Mouse (Mus musculus): ENCODE data around the gene Myo9b. TPM values are rescaled to one million over a fixed set of nuclear protein-coding genes. Genes with fewer than 3 reads are reported as not detected.

Myo9b gene
- polyA plus RNA-seq, 1 experiment from 2014 or later = 19.9 TPM

- no peak for ATAC-seq
- Histone ChIP-seq H3K4me2 (replicated peaks) (peak within 1 kb of the TSS; percentile 95), H3K36me3 (peaks cover 17% of the 10 kb centered on the region), H3K9ac (replicated peaks) (no peak within 1 kb of the TSS), H3K4me3 (replicated peaks) (peak within 1 kb of the TSS; percentile 86), H3K9me3 (no peaks in the 10 kb centered on the region), H3K27me3 (no peaks in the 10 kb centered on the region), H3K27ac (peak within 1 kb of the TSS; percentile 41), H3K4me1 (replicated peaks) (peaks cover 14% of the 10 kb centered on the region)
- 93% methylated on average over 9 of the region's 9 CpGs for WGBS
Observed at GRCm38 (mm10) chr8:71395629-71396028, 123.1 kb downstream of the Myo9b start, which contains the start of gene Ushbp1. TSS of gene Ushbp1 (minus strand) at chr8:71395802.

GRCm38 (mm10) chr8:71396639-71397305, 124.3 kb downstream of the Myo9b start, which contains the start of gene Babam1:
TSS of gene Babam1 (plus strand) at chr8:71396861.
- peak within 1 kb of the TSS; percentile 95 for H3K4me2 ChIP-seq (replicated peaks)
- peaks cover 17% of the 10 kb centered on the region for H3K36me3 ChIP-seq
- no peaks in the 10 kb centered on the region for H3K9me3 ChIP-seq
- peaks cover 14% of the 10 kb centered on the region for H3K4me1 ChIP-seq (replicated peaks)
- peak within 1 kb of the TSS; percentile 86 for H3K4me3 ChIP-seq (replicated peaks)
- H3K27me3 ChIP-seq = no peaks in the 10 kb centered on the region
- H3K9ac ChIP-seq (replicated peaks) = peak within 1 kb of the TSS; percentile 84
- under 1% methylated on average over 34 of the region's 34 CpGs for WGBS
- peak; percentile 98 for ATAC-seq
- H3K27ac ChIP-seq = peak within 1 kb of the TSS; percentile 56

- Histone ChIP-seq H3K9me3 (no peaks in the 10 kb centered on the region), H3K36me3 (peaks cover 17% of the 10 kb centered on the region), H3K4me1 (replicated peaks) (peaks cover 14% of the 10 kb centered on the region), H3K9ac (replicated peaks) (peak overlapping the region; percentile 84; the same call in 1 of the 2 replicates), H3K27ac (no peak overlapping the region), H3K27me3 (no peaks in the 10 kb centered on the region), H3K4me2 (replicated peaks) (peak overlapping the region; percentile 95), H3K4me3 (replicated peaks) (peak overlapping the region; percentile 86)
- WGBS = 84% methylated on average over 12 of the region's 12 CpGs
- ATAC-seq = no peak
Observed at GRCm38 (mm10) chr8:71397701-71398100, 125.2 kb downstream of the Myo9b start.

GRCm38 (mm10) chr8:71400826-71401225, 128.3 kb downstream of the Myo9b start:
- no peak for ATAC-seq
- WGBS = 96% methylated on average over 2 of the region's 2 CpGs
- peaks cover 21% of the 10 kb centered on the region for H3K4me1 ChIP-seq (replicated peaks)

GRCm38 (mm10) chr8:71401454-71401853, 128.9 kb downstream of the Myo9b start:
- no peak for ATAC-seq
- no peaks in the 10 kb centered on the region for H3K27me3 ChIP-seq
- H3K9ac ChIP-seq (replicated peaks) = no peak overlapping the region
- no peak overlapping the region for H3K4me2 ChIP-seq (replicated peaks)
- no peak overlapping the region for H3K27ac ChIP-seq
- H3K4me1 ChIP-seq (replicated peaks) = peaks cover 23% of the 10 kb centered on the region
- H3K4me3 ChIP-seq (replicated peaks) = no peak overlapping the region
- H3K9me3 ChIP-seq = no peaks in the 10 kb centered on the region
- peaks cover 31% of the 10 kb centered on the region for H3K36me3 ChIP-seq

More at GRCm38 (mm10) chr8:71400826-71401225, 128.3 kb downstream of the Myo9b start:
- H3K4me2 ChIP-seq (replicated peaks) = no peak overlapping the region
- H3K27me3 ChIP-seq = no peaks in the 10 kb centered on the region
- H3K27ac ChIP-seq = no peak overlapping the region
- peaks cover 31% of the 10 kb centered on the region for H3K36me3 ChIP-seq
- no peak overlapping the region for H3K4me3 ChIP-seq (replicated peaks)
- H3K9me3 ChIP-seq = no peaks in the 10 kb centered on the region
- H3K9ac ChIP-seq (replicated peaks) = no peak overlapping the region

GRCm38 (mm10) chr8:71402446-71402964, 130.0 kb downstream of the Myo9b start:
- H3K9me3 ChIP-seq = no peaks in the 10 kb centered on the region
- WGBS = 86% methylated on average over 9 of the region's 9 CpGs
- H3K4me3 ChIP-seq (replicated peaks) = no peak overlapping the region
- peaks cover 31% of the 10 kb centered on the region for H3K36me3 ChIP-seq
- peaks cover 28% of the 10 kb centered on the region for H3K4me1 ChIP-seq (replicated peaks)
- no peak overlapping the region for H3K9ac ChIP-seq (replicated peaks)
- no peak overlapping the region for H3K27ac ChIP-seq
- no peak for ATAC-seq
- no peaks in the 10 kb centered on the region for H3K27me3 ChIP-seq
- H3K4me2 ChIP-seq (replicated peaks) = no peak overlapping the region

- 89% methylated on average over 6 of the region's 6 CpGs for WGBS
- Histone ChIP-seq H3K9ac (replicated peaks) (no peak overlapping the region), H3K9me3 (no peaks in the 10 kb centered on the region), H3K27me3 (no peaks in the 10 kb centered on the region), H3K4me3 (replicated peaks) (no peak overlapping the region), H3K4me1 (replicated peaks) (peaks cover 26% of the 10 kb centered on the region), H3K4me2 (replicated peaks) (no peak overlapping the region), H3K27ac (no peak overlapping the region), H3K36me3 (peaks cover 32% of the 10 kb centered on the region)
- no peak for ATAC-seq
Observed at GRCm38 (mm10) chr8:71403107-71403885, 130.8 kb downstream of the Myo9b start.

- no peak overlapping the region for H3K4me3 ChIP-seq (replicated peaks)
- no peak overlapping the region for H3K27ac ChIP-seq
- H3K9me3 ChIP-seq = no peaks in the 10 kb centered on the region
- no peak overlapping the region for H3K9ac ChIP-seq (replicated peaks)
- no peak overlapping the region for H3K4me2 ChIP-seq (replicated peaks)
- ATAC-seq = no peak
- peaks cover 30% of the 10 kb centered on the region for H3K36me3 ChIP-seq
- WGBS = 91% methylated on average over 8 of the region's 8 CpGs
- H3K27me3 ChIP-seq = no peaks in the 10 kb centered on the region
- peaks cover 26% of the 10 kb centered on the region for H3K4me1 ChIP-seq (replicated peaks)
Observed at GRCm38 (mm10) chr8:71404011-71404410, 131.5 kb downstream of the Myo9b start.

GRCm38 (mm10) chr8:71404951-71405351, 132.4 kb downstream of the Myo9b start:
- 87% methylated on average over 9 of the region's 9 CpGs for WGBS
- H3K9ac ChIP-seq (replicated peaks) = no peak overlapping the region
- peaks cover 23% of the 10 kb centered on the region; the same call in 1 of the 2 replicates for H3K36me3 ChIP-seq
- H3K27ac ChIP-seq = no peak overlapping the region
- H3K9me3 ChIP-seq = no peaks in the 10 kb centered on the region
- peak overlapping the region; percentile 53; the same call in 1 of the 2 replicates for H3K4me3 ChIP-seq (replicated peaks)
- no peak overlapping the region; the same call in 1 of the 2 replicates for H3K4me2 ChIP-seq (replicated peaks)
- no peaks in the 10 kb centered on the region for H3K27me3 ChIP-seq
- H3K4me1 ChIP-seq (replicated peaks) = peaks cover 26% of the 10 kb centered on the region
- no peak for ATAC-seq

- peak; percentile 91 for ATAC-seq
- H3K9ac ChIP-seq (replicated peaks) = peak within 1 kb of the TSS; percentile 60
- peaks cover 22% of the 10 kb centered on the region; the same call in 1 of the 2 replicates for H3K36me3 ChIP-seq
- H3K27ac ChIP-seq = no peak within 1 kb of the TSS
- WGBS = 16% methylated on average over 33 of the region's 33 CpGs
- H3K4me2 ChIP-seq (replicated peaks) = peak within 1 kb of the TSS; percentile 94
- H3K27me3 ChIP-seq = no peaks in the 10 kb centered on the region
- peaks cover 26% of the 10 kb centered on the region for H3K4me1 ChIP-seq (replicated peaks)
- no peaks in the 10 kb centered on the region for H3K9me3 ChIP-seq
- H3K4me3 ChIP-seq (replicated peaks) = peak within 1 kb of the TSS; percentile 53
Observed at GRCm38 (mm10) chr8:71405401-71406098, 133.0 kb downstream of the Myo9b start, which contains the start of gene Ankle1. TSS of gene Ankle1 (plus strand) at chr8:71406010.

- no peak overlapping the region for H3K27ac ChIP-seq
- peak; percentile 75 for ATAC-seq
- peak overlapping the region; percentile 53 for H3K4me3 ChIP-seq (replicated peaks)
- H3K9me3 ChIP-seq = no peaks in the 10 kb centered on the region
- peak overlapping the region; percentile 94 for H3K4me2 ChIP-seq (replicated peaks)
- under 1% methylated on average over 55 of the region's 55 CpGs for WGBS
- peaks cover 26% of the 10 kb centered on the region for H3K4me1 ChIP-seq (replicated peaks)
- no peaks in the 10 kb centered on the region for H3K27me3 ChIP-seq
- peaks cover 22% of the 10 kb centered on the region; the same call in 1 of the 2 replicates for H3K36me3 ChIP-seq
- peak overlapping the region; percentile 60 for H3K9ac ChIP-seq (replicated peaks)
Observed at GRCm38 (mm10) chr8:71406099-71407015, 133.8 kb downstream of the Myo9b start.

Data from midbrain, embryonic 13.5 days (tissue).